Mouse (Mus musculus) kidney, adult 2 months (tissue): ENCODE measurements around the gene Xrra1. TPM values are rescaled to one million over a fixed set of nuclear protein-coding genes. Genes with fewer than 3 reads are reported as not detected.
A peak's percentile ranks its signal among the peaks of the same experiment; 100 is the strongest.
"Not testable (repeated sequence)": the region's sequence is repeated elsewhere in the genome, so short reads cannot be mapped to it uniquely, and the experiment has no call there.

Experiments used
- DNase-seq: peaks from one replicate; pipeline ENCODE4 v3.0.0; 2021
- H3K27ac ChIP-seq: fragments of 200-500 bp; 2 replicates; pipeline ENCODE4 v1.5.1; 2012; ENCODE audit warnings: low read depth, low read length, control low read depth, inconsistent platforms; ENCODE audit not compliant: insufficient read depth
- H3K27me3 ChIP-seq: fragments of 200-500 bp; replicated peaks from 2 replicates; pipeline ENCODE4 v1.6.1; 2012; ENCODE audit warnings: mild to moderate bottlenecking, moderate library complexity, low read length, inconsistent platforms; ENCODE audit not compliant: control insufficient read depth, insufficient read depth
- H3K36me3 ChIP-seq: fragments of 200-500 bp; 2 replicates; pipeline ENCODE4 v1.6.1; 2012; ENCODE audit warnings: mild to moderate bottlenecking, moderate library complexity, low read length, inconsistent platforms; ENCODE audit not compliant: control insufficient read depth, insufficient read depth
- H3K4me1 ChIP-seq: fragments of 200-500 bp; 2 replicates; pipeline ENCODE4 v1.6.1; 2011; ENCODE audit warnings: low read length; ENCODE audit not compliant: control insufficient read depth, insufficient read depth
- H3K4me3 ChIP-seq: fragments of 200-500 bp; 2 replicates; pipeline ENCODE4 v1.5.1; 2011; ENCODE audit warnings: mild to moderate bottlenecking, low read depth, low read length, control low read depth; ENCODE audit not compliant: insufficient read depth
- CTCF ChIP-seq: fragments of 200-500 bp; conservative IDR thresholded peaks from 2 replicates; pipeline ENCODE4 v1.5.1; 2011; ENCODE audit warnings: low read depth, mild to moderate bottlenecking, control low read depth, low read length, moderate library complexity, mixed read lengths; ENCODE audit not compliant: insufficient read depth, insufficient read length
- POLR2A ChIP-seq: fragments of 200-500 bp; IDR thresholded peaks from one replicate; pipeline ENCODE4 v1.6.1; 2011; ENCODE audit warnings: low read depth, low read length, control low read depth
- WGBS: fragments of 180-500 bp; shearing (Covaris S2); methylation state at CpG from one replicate; pipeline ENCODE4 v1.1.7; 2018; 5-methylcytosine and 5-hydroxymethylcytosine counted together
- polyA plus RNA-seq: library from polyadenylated mRNA; depleted of rRNA; stranded (reverse); fragments of >200 nt; gene quantifications from 2 replicates; pipeline ENCODE4 v1.2.3, GENCODE M21; 2012

Gene Xrra1
- polyA plus RNA-seq, 1 experiment = 0.22 TPM

GRCm38 (mm10) chr7:99946356-99946755 is 87.4 kb downstream of the Xrra1 start:
- 84% methylated on average over 4 of the region's 4 CpGs for WGBS

GRCm38 (mm10) chr7:99947329-99947728 is 88.4 kb downstream of the Xrra1 start:
- no peak overlapping the region for H3K27ac ChIP-seq
- H3K27me3 ChIP-seq = no peaks in the 10 kb centered on the region
- peaks cover 1% of the 10 kb centered on the region; the same call in 1 of the 2 replicates for H3K36me3 ChIP-seq
- 80% methylated on average over 9 of the region's 9 CpGs for WGBS
- H3K4me3 ChIP-seq = no peak overlapping the region
- TF ChIP-seq CTCF (no peak), POLR2A (no peak)
- no peak for DNase-seq
- H3K4me1 ChIP-seq = no peaks in the 10 kb centered on the region

More at GRCm38 (mm10) chr7:99946356-99946755, 87.4 kb downstream of the Xrra1 start:
- H3K4me3 ChIP-seq = no peak overlapping the region
- no peak for DNase-seq
- no peak overlapping the region for H3K27ac ChIP-seq
- peaks cover 1% of the 10 kb centered on the region; the same call in 1 of the 2 replicates for H3K36me3 ChIP-seq
- TF ChIP-seq POLR2A (no peak), CTCF (no peak)
- no peaks in the 10 kb centered on the region for H3K27me3 ChIP-seq
- no peaks in the 10 kb centered on the region for H3K4me1 ChIP-seq

GRCm38 (mm10) chr7:99953442-99954098 is 94.7 kb downstream of the Xrra1 start:
- TF ChIP-seq POLR2A (no peak), CTCF (no peak)
- H3K4me3 ChIP-seq = no peak overlapping the region
- DNase-seq = no peak
- WGBS = 66% methylated on average over 6 of the region's 6 CpGs
- no peaks in the 10 kb centered on the region for H3K27me3 ChIP-seq
- peaks cover 8% of the 10 kb centered on the region; the same call in 1 of the 2 replicates for H3K4me1 ChIP-seq
- no peak overlapping the region for H3K27ac ChIP-seq
- H3K36me3 ChIP-seq = peaks cover 1% of the 10 kb centered on the region; the same call in 1 of the 2 replicates

GRCm38 (mm10) chr7:99954212-99954611 is 95.3 kb downstream of the Xrra1 start:
- DNase-seq = no peak
- Histone ChIP-seq H3K27ac (no peak overlapping the region), H3K27me3 (no peaks in the 10 kb centered on the region), H3K4me1 (peaks cover 8% of the 10 kb centered on the region; the same call in 1 of the 2 replicates), H3K36me3 (peaks cover 1% of the 10 kb centered on the region; the same call in 1 of the 2 replicates), H3K4me3 (no peak overlapping the region)
- no peak for TF ChIP-seq CTCF
- TF ChIP-seq POLR2A = no peak
- 85% methylated on average over 8 of the region's 8 CpGs for WGBS

- no peaks in the 10 kb centered on the region for H3K27me3 ChIP-seq
- no peak overlapping the region for H3K4me3 ChIP-seq
- 97% methylated on average over 7 of the region's 7 CpGs for WGBS
- H3K27ac ChIP-seq = no peak overlapping the region
- H3K4me1 ChIP-seq = peaks cover 12% of the 10 kb centered on the region
- no peaks in the 10 kb centered on the region; the same call in 1 of the 2 replicates for H3K36me3 ChIP-seq
- DNase-seq = no peak
- TF ChIP-seq POLR2A (no peak), CTCF (no peak)
Observed at GRCm38 (mm10) chr7:99956095-99956494, 97.2 kb downstream of the Xrra1 start.

GRCm38 (mm10) chr7:99957226-99957965 is 98.5 kb downstream of the Xrra1 start:
- 55% methylated on average over 12 of the region's 12 CpGs for WGBS

GRCm38 (mm10) chr7:99960571-99960970 is 101.7 kb downstream of the Xrra1 start:
- WGBS = 72% methylated on average over 2 of the region's 2 CpGs
- H3K36me3 ChIP-seq, DNase-seq, H3K4me3 ChIP-seq, H3K27ac ChIP-seq, H3K27me3 ChIP-seq: not testable (repeated sequence)
- H3K4me1 ChIP-seq = peaks cover 43% of the 10 kb centered on the region

More at GRCm38 (mm10) chr7:99957226-99957965, 98.5 kb downstream of the Xrra1 start:
- DNase-seq = peak; percentile 88
- Histone ChIP-seq H3K27me3 (no peaks in the 10 kb centered on the region), H3K27ac (no peak overlapping the region), H3K36me3 (no peaks in the 10 kb centered on the region; the same call in 1 of the 2 replicates), H3K4me3 (no peak overlapping the region), H3K4me1 (peaks cover 23% of the 10 kb centered on the region)
- TF ChIP-seq POLR2A (no peak), CTCF (no peak)
